Mouse (Mus musculus) right cerebral cortex, adult 18-20 months (tissue): ENCODE measurements around the gene Mt2.
"Not testable (repeated sequence)": the region's sequence is repeated elsewhere in the genome, so short reads cannot be mapped to it uniquely, and the experiment has no call there.

Experiments
- DNase-seq: peaks from one replicate; pipeline ENCODE4 v3.0.0; 2022; ENCODE audit warnings: mixed read lengths

The Mt2 gene

DNA sequence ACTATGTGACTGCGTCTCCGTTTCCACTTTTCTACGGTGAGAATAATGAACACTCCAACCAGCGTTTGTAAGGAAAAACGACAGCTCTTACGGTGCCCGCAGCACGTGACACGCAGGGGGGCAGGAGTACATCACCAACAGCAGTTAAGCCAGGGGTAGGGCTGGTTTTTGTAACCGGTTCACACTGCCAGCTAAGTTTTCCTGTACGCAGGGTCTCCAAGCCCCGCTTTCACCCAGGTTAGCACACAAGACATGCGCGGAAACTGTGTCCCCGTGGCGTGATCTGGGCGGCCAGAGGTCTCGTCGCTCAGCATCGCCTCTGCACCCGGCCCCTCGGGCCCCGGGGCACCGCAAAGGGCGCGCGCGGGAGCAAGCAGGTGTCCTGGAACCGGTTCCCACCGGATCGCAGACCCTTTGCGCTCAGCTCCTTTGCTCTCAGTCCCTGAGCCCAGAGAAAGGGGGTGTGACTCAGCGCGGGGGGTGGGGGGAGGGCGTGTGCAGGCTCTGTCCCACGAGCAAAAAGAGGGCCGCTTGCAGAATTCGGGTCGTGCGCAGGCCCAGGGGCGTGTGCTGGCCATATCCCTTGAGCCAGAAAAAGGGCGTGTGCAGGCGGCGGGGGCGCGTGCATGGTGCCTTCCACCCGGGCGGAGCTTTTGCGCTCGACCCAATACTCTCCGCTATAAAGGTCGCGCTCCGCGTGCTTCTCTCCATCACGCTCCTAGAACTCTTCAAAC lies at the start of gene Mt2:
Gene Mt2, plus strand, starts transcription at position 590 of the 734 bp plus-strand sequence.
- DNase-seq = peak; percentile 73

DNA sequence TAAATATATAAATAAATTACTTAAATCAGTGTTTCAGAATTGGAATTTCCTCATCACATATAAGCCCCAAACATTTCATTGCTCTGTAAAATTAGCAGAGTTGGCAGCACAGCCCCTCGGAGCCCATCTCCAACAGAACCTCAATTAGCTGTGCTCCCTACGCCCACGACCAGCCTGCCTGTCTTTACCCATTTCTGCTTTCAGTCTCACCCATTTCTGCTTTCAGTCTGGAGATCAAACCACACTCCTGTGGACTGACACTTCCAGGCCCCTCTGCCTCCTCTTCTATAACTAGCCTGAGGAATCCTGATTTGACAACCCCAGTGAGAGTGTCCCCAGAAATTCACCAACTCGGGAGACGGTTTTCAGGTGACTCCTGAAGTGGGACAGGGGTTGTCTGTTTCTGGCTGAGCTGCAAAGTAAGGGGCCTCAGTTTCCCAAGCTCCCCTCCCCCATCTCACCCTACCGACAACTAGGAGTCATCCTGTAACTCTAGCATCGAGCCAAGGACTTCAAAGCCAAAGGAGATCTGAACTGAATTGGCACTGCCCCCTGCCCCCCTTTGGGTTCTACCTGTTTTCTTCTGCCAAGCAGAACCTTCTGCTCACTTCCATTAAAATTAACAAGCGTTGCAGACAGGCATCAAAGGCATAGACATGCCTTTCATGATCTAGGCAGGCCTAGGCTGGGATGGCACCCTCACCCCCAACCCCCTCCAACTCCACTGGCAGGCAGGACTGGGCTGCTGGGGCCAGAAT lies 49.6 kb upstream of the Mt2 start:
- no peak for DNase-seq

DNA sequence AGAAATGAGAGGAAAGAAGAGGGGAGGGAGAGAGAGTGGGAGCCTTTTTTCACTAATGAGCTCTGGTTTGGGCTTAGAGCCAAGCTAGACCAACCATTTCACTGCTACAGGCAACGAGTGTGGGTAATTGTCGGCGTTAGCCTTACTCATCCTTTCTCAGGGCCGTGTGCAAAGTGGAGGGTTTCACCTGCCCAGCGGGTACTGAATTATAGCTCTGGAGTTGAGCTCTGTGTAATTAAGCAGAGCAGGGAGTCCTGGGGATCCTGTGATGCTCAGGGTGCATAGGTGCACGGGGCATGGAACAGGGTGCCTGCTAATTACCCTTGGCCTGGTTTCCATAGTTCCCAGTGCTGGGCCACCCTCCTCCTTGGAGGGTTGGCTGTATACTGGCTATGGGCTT lies 44.8 kb upstream of the Mt2 start:
- DNase-seq = no peak

DNA sequence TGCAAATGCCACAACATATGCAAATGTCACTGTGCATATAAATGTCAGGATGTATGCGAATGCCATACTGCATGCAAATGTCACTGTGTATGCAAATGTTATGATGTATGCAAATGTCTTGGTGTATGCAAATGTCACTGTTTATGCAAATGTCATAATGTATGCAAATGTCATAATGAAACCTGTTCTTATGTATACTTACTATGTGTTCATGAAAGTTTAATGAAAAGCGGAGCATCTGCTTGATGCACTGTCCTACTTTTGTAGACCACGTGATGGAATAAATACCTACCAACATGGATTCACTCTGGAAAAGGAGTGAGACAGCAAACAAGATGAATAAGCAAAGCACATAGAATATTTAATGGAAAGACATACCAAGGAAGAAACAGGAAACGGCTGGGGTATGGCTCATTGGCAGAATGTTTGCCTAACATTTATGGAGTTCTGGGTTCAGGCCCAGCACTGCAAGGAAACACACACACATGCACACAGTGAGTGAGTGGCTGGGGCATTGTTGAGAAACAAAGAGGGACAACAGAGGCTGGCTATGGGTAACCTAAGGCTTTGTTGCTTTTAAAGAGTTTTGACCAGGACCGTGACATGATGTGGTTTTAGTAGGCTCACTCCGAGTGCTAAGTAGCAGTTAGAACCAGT lies 43.2 kb upstream of the Mt2 start:
- no peak for DNase-seq

DNA sequence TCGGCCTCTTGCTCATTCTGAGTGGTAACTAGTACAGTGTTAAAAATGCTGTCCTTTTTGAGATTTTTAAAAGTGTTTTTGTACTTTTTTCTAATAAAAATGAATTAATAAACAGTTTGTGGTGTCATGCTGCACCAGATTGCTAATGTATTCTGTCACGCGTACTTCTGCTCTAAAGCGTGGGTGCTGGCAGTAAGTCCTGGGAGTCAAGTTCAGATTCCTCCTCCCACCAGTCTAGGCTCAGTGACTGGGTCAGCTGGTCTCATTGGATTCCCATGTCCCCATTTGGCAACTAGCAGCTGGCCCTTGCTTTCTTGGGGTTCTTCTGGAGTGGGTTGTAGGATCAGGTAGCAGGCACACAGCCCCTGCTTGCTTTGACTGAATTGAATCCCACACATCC lies 42.3 kb upstream of the Mt2 start:
- DNase-seq = no peak

DNA sequence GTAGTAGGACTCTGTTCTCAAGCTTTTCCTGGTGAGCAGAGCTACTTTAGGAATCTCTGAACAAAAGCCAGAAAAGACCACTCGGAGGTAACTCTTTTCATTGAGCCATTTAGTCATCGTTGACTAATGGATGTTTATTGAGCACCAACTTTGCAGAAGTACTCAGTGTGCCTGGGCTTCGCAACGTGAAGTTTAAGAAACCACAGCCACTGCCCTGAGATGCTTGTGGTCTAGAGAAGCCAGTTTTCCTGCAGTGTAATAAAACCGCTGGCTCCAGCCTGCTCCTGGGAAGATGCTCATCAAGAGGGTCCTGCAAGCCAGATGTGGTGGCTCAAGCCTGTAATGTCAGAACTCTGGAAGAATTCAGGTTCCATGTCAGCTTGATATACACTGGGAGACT lies 40.4 kb upstream of the Mt2 start:
- DNase-seq = no peak

DNA sequence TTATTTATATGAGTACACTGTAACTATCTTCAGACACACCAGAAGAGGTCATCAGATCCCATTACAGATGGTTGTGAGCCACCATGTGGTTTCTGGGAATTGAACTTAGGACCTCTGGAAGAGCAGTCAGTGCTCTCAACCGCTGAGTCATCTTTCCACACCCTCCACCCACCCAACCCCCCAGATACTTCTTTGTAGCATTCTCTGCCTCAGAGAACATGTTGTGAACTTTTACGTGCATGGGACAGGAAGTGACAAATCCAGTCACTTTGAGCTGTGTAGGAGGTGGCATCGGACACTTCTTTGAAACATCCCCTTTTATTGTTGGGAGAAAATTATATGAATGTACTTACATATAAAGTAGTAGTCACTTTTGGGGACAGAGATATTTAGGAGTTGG lies 37.9 kb upstream of the Mt2 start:
- not testable (repeated sequence) for DNase-seq

DNA sequence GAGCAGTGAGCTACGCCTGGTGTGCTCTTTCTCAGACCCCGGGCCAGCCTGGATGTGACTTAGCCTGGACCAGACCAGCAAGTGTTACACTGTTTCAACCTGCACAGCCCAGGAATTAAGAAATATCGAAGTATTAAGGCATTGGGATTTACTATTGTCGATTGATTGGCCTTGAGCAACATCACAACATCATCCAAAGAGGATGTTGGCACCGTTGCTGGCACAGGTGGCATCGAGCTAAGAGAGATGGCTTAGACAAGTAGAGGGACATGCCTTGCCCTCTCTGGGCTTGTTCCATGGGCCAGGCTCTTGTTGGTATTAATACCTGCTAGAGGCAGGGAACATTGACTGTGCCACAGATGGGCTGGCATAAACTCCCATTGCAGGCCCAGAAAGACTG lies 36.9 kb upstream of the Mt2 start:
- no peak for DNase-seq

DNA sequence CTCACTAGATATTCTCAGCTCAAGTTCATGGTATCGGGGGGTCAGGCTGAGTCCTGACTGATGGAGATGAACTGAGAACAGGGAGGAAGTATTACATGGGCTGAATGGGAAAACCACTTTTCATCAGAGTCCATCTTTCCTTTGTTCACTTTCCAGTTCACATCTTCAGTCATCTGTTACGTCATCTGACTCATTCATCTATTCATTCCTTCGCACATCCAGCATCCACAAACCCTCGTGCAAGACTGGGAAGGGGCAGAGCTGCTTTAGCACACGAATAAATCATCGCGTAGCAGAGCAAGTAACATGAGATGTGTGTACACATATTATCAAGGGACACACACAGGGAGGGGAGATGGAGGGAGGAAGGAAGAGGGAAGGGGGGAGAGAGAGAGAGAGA lies 36.3 kb upstream of the Mt2 start:
- no peak for DNase-seq

DNA sequence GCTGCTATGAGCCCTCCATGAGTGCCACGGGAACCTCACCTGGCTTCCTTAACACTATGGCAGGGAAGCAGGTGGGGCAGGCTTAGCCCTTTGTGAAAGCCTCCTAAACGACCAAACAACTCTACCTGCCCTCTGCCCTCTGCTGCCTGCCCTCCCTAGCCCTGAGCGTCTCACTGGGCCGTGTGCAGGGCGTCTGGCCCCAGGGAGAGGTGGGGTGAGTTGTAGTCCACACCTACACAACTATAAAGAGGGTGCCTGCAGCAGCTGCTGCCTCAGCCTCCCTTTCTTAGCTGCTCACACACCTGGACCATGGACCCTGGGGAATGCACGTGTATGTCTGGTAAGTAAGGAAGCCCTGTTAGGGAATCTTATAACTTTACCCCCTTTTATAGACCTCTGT lies 35.5 kb upstream of the Mt2 start, which contains the start of gene Mt4:
Gene Mt4, plus strand, starts transcription at position 265 of the 400 bp plus-strand sequence.
- DNase-seq = no peak

DNA sequence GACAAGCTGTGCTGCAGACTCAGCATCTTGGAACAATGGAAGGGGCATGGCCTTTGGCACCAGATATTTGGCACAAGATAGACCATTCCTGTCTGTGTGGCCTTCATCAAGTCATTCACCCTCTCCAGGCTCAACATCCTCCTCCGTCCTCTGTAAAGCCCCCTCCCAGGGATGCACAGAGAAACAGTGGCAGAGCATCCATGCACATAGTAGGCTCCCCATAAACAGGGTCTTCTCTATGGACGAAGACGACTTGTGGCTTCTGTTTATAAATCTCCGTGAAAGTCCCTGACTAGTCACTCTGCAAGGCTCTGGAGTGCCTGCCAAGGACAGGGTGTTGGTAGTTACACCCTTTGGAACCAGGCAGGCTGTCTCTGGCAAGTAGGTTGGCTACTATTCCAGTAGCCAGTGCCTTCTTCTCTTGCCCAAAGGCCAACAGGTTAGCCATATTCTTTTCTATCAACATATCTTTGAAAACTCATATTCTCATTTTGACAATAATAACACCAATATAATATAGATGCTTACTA lies 32.1 kb upstream of the Mt2 start:
- DNase-seq = no peak

DNA sequence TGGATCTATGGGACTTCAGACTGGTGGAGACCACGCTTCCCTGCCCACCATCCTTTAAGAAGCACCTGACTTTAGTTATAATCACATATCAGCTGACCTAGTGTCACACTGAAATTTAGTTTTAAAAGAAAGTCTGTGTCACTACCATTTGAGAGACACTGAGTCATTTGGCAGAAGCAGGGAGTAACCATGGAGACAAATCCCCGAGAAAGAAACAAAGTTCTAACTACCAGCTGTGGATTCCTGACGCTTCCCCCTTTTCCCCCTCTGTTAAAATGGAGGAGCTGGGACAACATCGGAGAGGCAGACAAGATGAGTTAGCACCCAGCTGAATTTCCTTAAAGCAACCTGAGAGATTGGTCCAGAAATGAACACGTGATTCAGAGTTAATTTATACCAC lies 24.2 kb upstream of the Mt2 start:
- peak; percentile 48 for DNase-seq

DNA sequence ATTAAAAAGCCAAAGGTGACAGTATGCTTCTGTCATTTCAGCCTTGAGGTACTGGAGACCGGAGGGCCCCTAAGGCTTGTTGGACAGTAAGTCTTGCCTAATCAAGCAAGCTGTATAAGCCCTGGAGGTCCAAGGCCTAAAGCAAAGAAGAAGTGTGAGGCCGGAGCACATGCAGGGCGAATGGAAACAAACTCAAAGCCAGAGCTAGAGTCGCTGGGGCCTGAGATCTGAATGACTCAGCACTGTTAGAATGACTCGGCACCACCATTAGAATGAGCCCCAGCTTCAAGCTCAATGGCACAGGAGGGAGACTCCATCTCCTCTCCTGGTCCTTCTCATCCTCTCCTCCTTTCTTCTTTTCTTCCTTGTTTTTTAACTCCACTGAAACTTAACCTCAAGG lies 21.5 kb upstream of the Mt2 start:
- no peak for DNase-seq

DNA sequence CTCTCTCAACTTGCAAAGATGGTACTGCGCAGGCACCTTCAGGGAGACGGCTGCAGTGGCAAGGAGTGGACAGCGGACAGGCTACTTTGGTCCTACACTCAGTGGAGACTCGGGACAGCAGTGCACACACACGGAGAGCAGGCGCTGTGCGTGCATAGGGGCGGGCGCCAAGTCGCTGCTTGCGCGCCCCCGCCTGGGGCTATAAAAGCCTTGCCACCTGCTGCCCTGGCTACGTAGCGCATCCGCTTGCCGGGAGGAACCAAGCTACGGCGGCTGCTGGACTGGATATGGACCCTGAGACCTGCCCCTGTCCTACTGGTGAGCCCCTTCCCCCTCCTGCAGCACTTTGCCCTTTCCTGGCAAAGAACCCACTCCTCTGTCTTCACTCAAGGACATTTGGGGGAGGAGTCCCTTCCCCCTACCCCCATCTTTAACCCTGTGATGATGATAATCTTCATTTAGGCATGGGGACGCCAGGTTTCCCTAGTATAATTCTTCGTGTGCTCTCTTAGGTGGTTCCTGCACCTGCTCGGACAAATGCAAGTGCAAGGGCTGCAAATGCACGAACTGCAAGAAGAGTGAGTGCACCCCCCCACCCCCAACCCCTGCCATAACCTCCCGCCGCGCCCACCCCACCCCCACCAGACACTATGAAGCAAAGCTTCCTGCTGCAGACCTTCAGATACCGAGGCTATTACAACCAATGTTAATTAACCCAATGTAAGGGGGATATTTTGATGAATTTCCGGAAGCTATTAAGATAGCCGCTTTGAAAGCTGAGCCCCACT lies 19.8 kb upstream of the Mt2 start, which contains the start of gene Mt3:
Gene Mt3, plus strand, starts transcription at position 95 of the 788 bp plus-strand sequence.
- DNase-seq = peak; percentile 90

DNA sequence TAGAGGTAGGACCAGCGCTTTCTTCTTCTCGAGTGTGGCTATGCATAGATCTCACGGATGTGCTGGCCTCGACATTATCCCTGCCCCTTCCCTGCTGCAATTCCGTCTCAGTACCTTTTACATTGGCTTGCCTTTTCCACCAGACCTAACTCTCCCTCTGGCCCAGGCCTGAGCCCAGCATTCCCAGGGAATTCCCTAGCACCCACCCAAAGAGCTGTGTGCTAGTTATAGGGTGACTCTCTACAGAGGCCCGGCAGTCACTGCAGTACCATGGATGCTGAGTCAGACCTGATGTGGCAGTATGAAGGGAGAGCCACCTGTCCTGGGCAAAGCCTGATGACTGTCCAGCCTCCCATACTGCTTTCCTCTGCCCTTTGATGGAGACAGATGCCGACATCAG lies 19.0 kb upstream of the Mt2 start:
- peak; percentile 65 for DNase-seq

DNA sequence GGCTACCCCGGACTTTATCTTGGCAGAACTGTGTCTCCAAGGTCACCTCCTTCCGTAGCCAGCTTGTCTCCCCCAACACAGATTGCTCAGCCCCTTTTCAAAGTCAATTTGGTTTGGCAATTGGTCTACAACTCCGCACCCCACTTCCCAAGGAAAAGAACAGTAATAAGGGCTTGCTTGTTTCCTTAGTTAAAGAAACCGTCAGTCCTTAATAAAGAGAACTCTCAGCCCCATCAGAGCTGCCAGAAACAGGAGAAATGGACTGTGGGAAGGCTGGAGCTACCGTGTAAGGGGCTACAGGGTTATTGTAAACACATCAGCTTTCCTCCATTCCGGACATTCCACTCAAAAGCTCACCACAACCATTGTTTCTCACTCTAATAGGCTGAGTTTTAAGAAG lies 17.9 kb upstream of the Mt2 start:
- peak; percentile 37 for DNase-seq

DNA sequence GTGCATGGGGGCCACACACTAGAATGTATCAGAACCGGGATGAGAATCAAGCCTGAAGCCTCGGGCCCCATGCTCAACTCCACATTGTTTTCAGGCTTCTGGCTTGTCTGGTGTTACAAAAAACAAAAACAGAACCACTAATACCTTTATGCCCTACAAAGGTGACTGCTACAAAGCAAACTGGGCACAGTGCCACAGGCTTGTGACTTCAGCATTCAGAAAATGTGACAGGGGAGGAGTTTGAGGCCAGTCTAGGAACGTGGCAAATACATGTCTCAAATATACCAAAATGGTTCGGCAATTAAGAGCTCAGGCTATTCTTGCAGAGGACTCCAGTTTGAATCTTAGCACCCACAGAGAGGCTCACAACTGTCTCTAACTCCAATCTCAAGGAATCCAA lies 16.4 kb upstream of the Mt2 start:
- no peak for DNase-seq

DNA sequence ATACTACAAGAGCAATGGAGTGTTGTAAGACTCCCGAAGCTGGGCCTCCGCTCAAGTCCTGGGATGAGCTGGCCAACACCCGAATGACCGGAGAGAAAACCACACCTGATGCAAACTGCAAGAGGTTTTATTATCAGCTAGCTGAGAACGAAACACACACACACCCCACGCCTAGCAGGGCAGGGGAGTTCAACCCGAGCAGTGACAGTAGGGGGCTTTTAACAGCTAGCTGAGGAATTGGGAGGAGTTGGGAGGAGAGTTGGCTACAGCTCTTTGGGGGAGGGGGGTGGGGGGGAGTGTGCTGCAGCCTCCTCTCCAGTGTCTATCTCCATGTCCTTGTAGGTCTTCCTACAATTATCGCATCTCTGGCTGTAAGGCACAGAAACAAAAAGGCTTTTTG lies 6.7 kb upstream of the Mt2 start:
- not testable (repeated sequence) for DNase-seq

DNA sequence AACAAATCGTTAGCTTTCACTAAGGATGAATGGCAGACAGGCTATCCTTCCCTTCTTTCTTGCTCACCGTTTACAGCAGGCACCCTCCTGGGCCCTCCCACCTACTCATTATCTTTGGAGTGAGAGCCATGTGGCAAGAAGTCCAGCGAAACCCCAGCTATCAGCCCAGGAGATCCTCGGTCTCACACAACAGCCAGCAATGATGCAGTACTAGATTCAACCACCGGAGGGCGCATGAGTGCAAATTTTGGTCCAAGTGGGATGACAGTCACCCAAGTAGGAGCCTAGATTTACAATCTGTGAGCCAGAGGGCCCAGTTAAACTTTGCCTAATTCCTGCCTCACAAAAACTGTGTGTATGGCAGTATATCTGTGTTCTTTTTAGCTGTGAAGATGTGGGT lies 5.2 kb upstream of the Mt2 start:
- peak; percentile 90 for DNase-seq

DNA sequence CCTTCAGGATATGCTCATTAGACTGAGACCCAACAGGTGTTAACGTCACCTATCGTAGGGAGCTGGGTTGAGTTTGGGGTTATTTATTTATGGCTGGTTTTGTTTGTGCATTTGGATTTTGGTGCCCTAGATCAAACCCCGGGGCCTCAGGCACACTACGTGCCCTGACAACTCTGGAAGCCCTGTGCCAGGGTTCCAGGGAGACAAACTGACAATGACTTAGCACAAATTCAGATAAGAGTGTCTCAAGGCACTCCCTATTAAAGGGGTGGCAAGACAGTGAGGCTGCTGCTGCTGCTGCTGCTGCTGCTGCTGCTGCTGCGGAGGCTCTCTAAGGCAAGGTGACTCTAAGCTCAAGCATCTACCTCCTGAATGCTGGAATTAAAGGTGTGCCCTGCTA lies 2.9 kb upstream of the Mt2 start:
- no peak for DNase-seq

DNA sequence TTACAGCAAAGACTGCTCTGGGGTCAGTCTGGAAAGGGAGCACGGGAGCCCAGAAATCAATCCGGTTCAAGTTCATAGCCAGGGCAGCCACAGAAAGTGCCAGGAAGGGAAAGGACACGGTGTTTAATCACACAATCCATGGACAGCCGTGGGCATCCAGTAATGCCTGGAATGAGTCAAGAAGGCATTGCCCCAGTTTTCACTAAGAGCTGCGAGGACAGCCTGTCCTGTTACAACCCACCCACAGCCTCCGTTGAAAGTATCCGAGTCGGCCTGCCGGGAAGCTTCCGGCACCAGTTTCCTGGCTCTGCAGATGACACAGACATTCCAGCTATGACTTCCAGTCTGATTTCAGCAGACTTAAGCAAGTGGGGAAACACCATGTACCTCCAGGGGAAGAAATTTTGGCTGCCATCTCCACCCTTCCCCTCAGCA lies 1.1 kb upstream of the Mt2 start:
- DNase-seq = peak; percentile 82
